Mouse (Mus musculus) G1E (cell line): ENCODE measurements around the gene Wfdc17.

Source experiments
- CTCF ChIP-seq: IDR thresholded peaks from 2 replicates; pipeline ENCODE4 v1.5.1; 2012; ENCODE audit warnings: low read depth, low read length, inconsistent platforms, mixed read lengths
- GATA1 ChIP-seq: IDR thresholded peaks from 2 replicates; pipeline ENCODE4 v1.6.1; 2012; ENCODE audit warnings: borderline replicate concordance, low read length, inconsistent platforms, mixed read lengths
- GATA2 ChIP-seq: IDR thresholded peaks from 2 replicates; pipeline ENCODE4 v1.6.1; 2012; ENCODE audit warnings: low read depth, low read length, inconsistent platforms, borderline replicate concordance
- POLR2AphosphoS5 ChIP-seq: IDR thresholded peaks from 2 replicates; pipeline ENCODE4 v1.6.1; 2012; ENCODE audit warnings: low read depth, low read length, inconsistent platforms; ENCODE audit not compliant: insufficient replicate concordance
- TAL1 ChIP-seq: conservative IDR thresholded peaks from 2 replicates; pipeline ENCODE4 v1.6.1; 2012; ENCODE audit warnings: low read depth, low read length, inconsistent platforms, mixed read lengths

GRCm38 (mm10) chr11:83709683-83710082 lies 5.9 kb downstream of the Wfdc17 start:
- TF ChIP-seq CTCF (no peak), TAL1 (no peak), GATA1 (no peak), POLR2AphosphoS5 (no peak), GATA2 (no peak)
